Mouse (Mus musculus) midbrain, postnatal 0 days (tissue): Measurements from ENCODE around the gene March10. TPM values are rescaled to one million over a fixed set of nuclear protein-coding genes. Genes with fewer than 3 reads are reported as not detected.

Experiments
- ATAC-seq: fragments of 200-750 bp; cut with Nextera tagmentation; 2 replicates; pipeline ENCODE4 v1.8.0; 2017; ENCODE audit warnings: moderate number of reproducible peaks, mild to moderate bottlenecking, moderate TSS enrichment, moderate library complexity; ENCODE audit not compliant: low FRiP score
- DNase-seq: peaks from one replicate; pipeline ENCODE4 v3.0.0-alpha.2; 2015; ENCODE audit warnings: low spot score
- H3K27ac ChIP-seq: fragments of 300-500 bp; sonication (generic); 2 replicates; pipeline ENCODE4 v1.5.1; 2014; ENCODE audit warnings: low read depth, mild to moderate bottlenecking, low read length, mixed read lengths
- H3K27me3 ChIP-seq: fragments of 300-500 bp; sonication (generic); 2 replicates; pipeline ENCODE4 v1.6.1; 2014; ENCODE audit warnings: low read length, control low read depth, mixed read lengths; ENCODE audit not compliant: insufficient read depth
- H3K36me3 ChIP-seq: fragments of 300-500 bp; sonication (generic); 2 replicates; pipeline ENCODE4 v1.6.1; 2014; ENCODE audit warnings: low read length, control low read depth, mixed read lengths; ENCODE audit not compliant: insufficient read depth
- H3K4me1 ChIP-seq: fragments of 300-500 bp; sonication (generic); 2 replicates; pipeline ENCODE4 v1.6.1; 2014; ENCODE audit warnings: mild to moderate bottlenecking, control low read depth, antibody characterized with exemption, low read length, mixed read lengths; ENCODE audit not compliant: insufficient read depth
- H3K4me2 ChIP-seq: fragments of 300-500 bp; sonication (generic); 2 replicates; pipeline ENCODE4 v1.6.1; 2014; ENCODE audit warnings: low read depth, mild to moderate bottlenecking, low read length, mixed read lengths; ENCODE audit not compliant: poor library complexity, severe bottlenecking
- H3K4me3 ChIP-seq: fragments of 300-500 bp; sonication (generic); 2 replicates; pipeline ENCODE4 v1.5.1; 2014; ENCODE audit warnings: low read depth, mild to moderate bottlenecking, low read length, moderate library complexity
- H3K9ac ChIP-seq: fragments of 300-500 bp; sonication (generic); replicated peaks from 2 replicates; pipeline ENCODE4 v1.6.1; 2014; ENCODE audit warnings: mild to moderate bottlenecking, low read length, moderate library complexity, mixed read lengths; ENCODE audit not compliant: poor library complexity, severe bottlenecking
- H3K9me3 ChIP-seq: fragments of 300-500 bp; sonication (generic); 2 replicates; pipeline ENCODE4 v1.6.1; 2016; ENCODE audit warnings: low read length, control low read depth
- CTCF ChIP-seq: IDR thresholded peaks from 2 replicates; pipeline ENCODE4 v1.5.1; 2016; ENCODE audit warnings: antibody characterized with exemption, mild to moderate bottlenecking
- WGBS: fragments of 180-500 bp; shearing (Covaris S2); extraction: QIAGEN DNeasy Blood & Tissue Kit; methylation state at CpG from one replicate; pipeline ENCODE4 v1.1.7; 2014; 5-methylcytosine and 5-hydroxymethylcytosine counted together
- polyA plus RNA-seq: library from polyadenylated mRNA; unstranded; fragments of >200 nt; fragmentation: Nextera tagmentation; extraction: Ambion mirVana; gene quantifications from 2 replicates; pipeline ENCODE4 v1.2.1, GENCODE M21; 2015
- total RNA-seq: library from RNA; depleted of rRNA; stranded (reverse); fragments of >200 nt; gene quantifications from 2 replicates; pipeline ENCODE4 v1.2.3, GENCODE M21; 2014

The March10 gene
- total and polyA plus RNA-seq, 2 experiments from 2014 or later: 0.69 to 0.77 TPM

- H3K9ac ChIP-seq: no peak overlapping the region
- no peak overlapping the region for H3K27ac ChIP-seq
- no peak overlapping the region for H3K4me2 ChIP-seq
- H3K4me1 ChIP-seq: no peaks in the 10 kb centered on the region; the same call in 1 of the 2 replicates
- H3K4me3 ChIP-seq: no peak overlapping the region
- H3K36me3 ChIP-seq: no peaks in the 10 kb centered on the region
- 87% methylated on average over 7 of the region's 7 CpGs for WGBS
- no peaks in the 10 kb centered on the region for H3K27me3 ChIP-seq
- ATAC-seq: no peak
- no peak for DNase-seq
- H3K9me3 ChIP-seq: no peaks in the 10 kb centered on the region
- no peak for TF ChIP-seq CTCF
These were observed 66.2 kb downstream of the March10 start for GRCm38 (mm10) chr11:105390290-105390689.

- ATAC-seq (peak; percentile 62; the same call in 1 of the 2 replicates), DNase-seq (peak; percentile 51)
- no peak for TF ChIP-seq CTCF
- Histone ChIP-seq H3K9ac (no peak overlapping the region), H3K27me3 (no peaks in the 10 kb centered on the region), H3K4me2 (no peak overlapping the region), H3K4me1 (no peaks in the 10 kb centered on the region; the same call in 1 of the 2 replicates), H3K36me3 (no peaks in the 10 kb centered on the region), H3K27ac (no peak overlapping the region), H3K9me3 (no peaks in the 10 kb centered on the region), H3K4me3 (no peak overlapping the region)
- WGBS: 32% methylated on average over 2 of the region's 2 CpGs
These were observed 67.9 kb downstream of the March10 start for GRCm38 (mm10) chr11:105388636-105389035.

- no peak overlapping the region for H3K4me3 ChIP-seq
- TF ChIP-seq CTCF: no peak
- WGBS: 81% methylated on average over 9 of the region's 9 CpGs
These were observed 71.3 kb downstream of the March10 start for GRCm38 (mm10) chr11:105385266-105385665.

GRCm38 (mm10) chr11:105375821-105376235 is 80.7 kb downstream of the March10 start:
- ATAC-seq (no peak), DNase-seq (no peak)
- H3K9me3 ChIP-seq: no peaks in the 10 kb centered on the region
- no peak for TF ChIP-seq CTCF
- no peaks in the 10 kb centered on the region for H3K27me3 ChIP-seq
- WGBS: 75% methylated on average over 1 of the region's 1 CpGs
- no peaks in the 10 kb centered on the region for H3K4me1 ChIP-seq
- H3K27ac ChIP-seq: no peak overlapping the region
- no peaks in the 10 kb centered on the region for H3K36me3 ChIP-seq
- no peak overlapping the region for H3K4me3 ChIP-seq
- H3K4me2 ChIP-seq: no peak overlapping the region
- H3K9ac ChIP-seq: no peak overlapping the region

More at GRCm38 (mm10) chr11:105385266-105385665, 71.3 kb downstream of the March10 start:
- no peak overlapping the region for H3K4me2 ChIP-seq
- H3K4me1 ChIP-seq: no peaks in the 10 kb centered on the region; the same call in 1 of the 2 replicates
- no peak for ATAC-seq
- H3K27ac ChIP-seq: no peak overlapping the region
- DNase-seq: no peak
- no peaks in the 10 kb centered on the region for H3K9me3 ChIP-seq
- no peaks in the 10 kb centered on the region for H3K36me3 ChIP-seq
- H3K27me3 ChIP-seq: no peaks in the 10 kb centered on the region
- no peak overlapping the region for H3K9ac ChIP-seq

- no peak overlapping the region for H3K4me3 ChIP-seq
- H3K9me3 ChIP-seq: no peaks in the 10 kb centered on the region
- H3K27ac ChIP-seq: no peak overlapping the region
- no peak for ATAC-seq
- no peaks in the 10 kb centered on the region for H3K4me1 ChIP-seq
- no peaks in the 10 kb centered on the region for H3K27me3 ChIP-seq
- H3K9ac ChIP-seq: no peak overlapping the region
- DNase-seq: no peak
- TF ChIP-seq CTCF: no peak
- H3K36me3 ChIP-seq: no peaks in the 10 kb centered on the region
- WGBS: 78% methylated on average over 10 of the region's 10 CpGs
- no peak overlapping the region for H3K4me2 ChIP-seq
These were observed 81.9 kb downstream of the March10 start for GRCm38 (mm10) chr11:105374526-105375175.

GRCm38 (mm10) chr11:105373881-105374280 is 82.7 kb downstream of the March10 start:
- Histone ChIP-seq H3K27me3 (no peaks in the 10 kb centered on the region), H3K4me1 (no peaks in the 10 kb centered on the region), H3K4me2 (no peak overlapping the region), H3K4me3 (no peak overlapping the region), H3K27ac (no peak overlapping the region), H3K9me3 (no peaks in the 10 kb centered on the region), H3K36me3 (no peaks in the 10 kb centered on the region), H3K9ac (no peak overlapping the region)
- DNase-seq (no peak), ATAC-seq (no peak)
- no peak for TF ChIP-seq CTCF
- 75% methylated on average over 8 of the region's 8 CpGs for WGBS
